Mouse (Mus musculus): ENCODE measurements around the gene A430078G23Rik. TPM values are rescaled to one million over a fixed set of nuclear protein-coding genes. Genes with fewer than 3 reads are reported as not detected.
"Not testable (repeated sequence)": the region's sequence is repeated elsewhere in the genome, so short reads cannot be mapped to it uniquely, and the experiment has no call there.

A430078G23Rik gene
- polyA plus RNA-seq, 1 experiment from 2014 or later: not detected

GRCm38 (mm10) chr8:3324253-3324652 is 29.0 kb upstream of the A430078G23Rik start:
- Histone ChIP-seq H3K4me3 (ENCODE audit: low read depth, low read length) (no peak overlapping the region), H3K9ac (ENCODE audit: low read length) (no peak overlapping the region), H3K27ac (ENCODE audit: low read depth, low read length) (no peak overlapping the region), H3K9me3 (ENCODE audit: control insufficient read depth, low read length) (no peaks in the 10 kb centered on the region), H3K36me3 (ENCODE audit: control insufficient read depth, insufficient read depth, low read length) (no peaks in the 10 kb centered on the region), H3K27me3 (ENCODE audit: control insufficient read depth, insufficient read depth, low read length) (no peaks in the 10 kb centered on the region), H3K4me2 (ENCODE audit: low read depth) (no peak overlapping the region), H3K4me1 (ENCODE audit: control insufficient read depth, insufficient read depth, low read length) (no peaks in the 10 kb centered on the region)
- 89% methylated on average over 2 of the region's 2 CpGs for WGBS
- ATAC-seq (ENCODE audit: insufficient read depth, low FRiP score, low TSS enrichment): no peak
- DNase-seq (ENCODE audit: low spot score): no peak

GRCm38 (mm10) chr8:3327056-3327455 is 26.2 kb upstream of the A430078G23Rik start:
- Histone ChIP-seq H3K9ac (ENCODE audit: low read length) (no peak overlapping the region), H3K36me3 (ENCODE audit: control insufficient read depth, insufficient read depth, low read length) (no peaks in the 10 kb centered on the region), H3K27me3 (ENCODE audit: control insufficient read depth, insufficient read depth, low read length) (no peaks in the 10 kb centered on the region), H3K27ac (ENCODE audit: low read depth, low read length) (no peak overlapping the region), H3K4me3 (ENCODE audit: low read depth, low read length) (no peak overlapping the region), H3K9me3 (ENCODE audit: control insufficient read depth, low read length) (no peaks in the 10 kb centered on the region), H3K4me1 (ENCODE audit: control insufficient read depth, insufficient read depth, low read length) (no peaks in the 10 kb centered on the region), H3K4me2 (ENCODE audit: low read depth) (no peak overlapping the region)
- 83% methylated on average over 1 of the region's 1 CpGs for WGBS
- ATAC-seq (ENCODE audit: insufficient read depth, low FRiP score, low TSS enrichment) (no peak), DNase-seq (ENCODE audit: low spot score) (no peak)

- H3K36me3 ChIP-seq (ENCODE audit: control insufficient read depth, insufficient read depth, low read length): no peaks in the 10 kb centered on the region
- 84% methylated on average over 8 of the region's 8 CpGs for WGBS
Observed at GRCm38 (mm10) chr8:3327538-3328245, 25.5 kb upstream of the A430078G23Rik start.

GRCm38 (mm10) chr8:3330662-3331061 is 22.6 kb upstream of the A430078G23Rik start:
- no peaks in the 10 kb centered on the region for H3K27me3 ChIP-seq (ENCODE audit: control insufficient read depth, insufficient read depth, low read length)

More at GRCm38 (mm10) chr8:3327538-3328245, 25.5 kb upstream of the A430078G23Rik start:
- no peak overlapping the region for H3K9ac ChIP-seq (ENCODE audit: low read length)
- H3K27ac ChIP-seq (ENCODE audit: low read depth, low read length): no peak overlapping the region
- H3K27me3 ChIP-seq (ENCODE audit: control insufficient read depth, insufficient read depth, low read length): no peaks in the 10 kb centered on the region
- ATAC-seq (ENCODE audit: insufficient read depth, low FRiP score, low TSS enrichment) (no peak), DNase-seq (ENCODE audit: low spot score) (no peak)
- H3K9me3 ChIP-seq (ENCODE audit: control insufficient read depth, low read length): no peaks in the 10 kb centered on the region
- no peak overlapping the region for H3K4me2 ChIP-seq (ENCODE audit: low read depth)
- H3K4me3 ChIP-seq (ENCODE audit: low read depth, low read length): no peak overlapping the region
- H3K4me1 ChIP-seq (ENCODE audit: control insufficient read depth, insufficient read depth, low read length): no peaks in the 10 kb centered on the region

GRCm38 (mm10) chr8:3331692-3332091 is 21.5 kb upstream of the A430078G23Rik start:
- H3K9me3 ChIP-seq (ENCODE audit: control insufficient read depth, low read length): no peaks in the 10 kb centered on the region
- H3K4me1 ChIP-seq (ENCODE audit: control insufficient read depth, insufficient read depth, low read length): no peaks in the 10 kb centered on the region
- ATAC-seq (ENCODE audit: insufficient read depth, low FRiP score, low TSS enrichment): no peak
- H3K9ac ChIP-seq (ENCODE audit: low read length): no peak overlapping the region
- no peak for DNase-seq (ENCODE audit: low spot score)
- H3K36me3 ChIP-seq (ENCODE audit: control insufficient read depth, insufficient read depth, low read length): no peaks in the 10 kb centered on the region
- 76% methylated on average over 2 of the region's 2 CpGs for WGBS
- no peak overlapping the region for H3K4me3 ChIP-seq (ENCODE audit: low read depth, low read length)
- H3K4me2 ChIP-seq (ENCODE audit: low read depth): no peak overlapping the region
- H3K27ac ChIP-seq (ENCODE audit: low read depth, low read length): no peak overlapping the region
- H3K27me3 ChIP-seq (ENCODE audit: control insufficient read depth, insufficient read depth, low read length): no peaks in the 10 kb centered on the region

More at GRCm38 (mm10) chr8:3330662-3331061, 22.6 kb upstream of the A430078G23Rik start:
- ATAC-seq (ENCODE audit: insufficient read depth, low FRiP score, low TSS enrichment) (no peak), DNase-seq (ENCODE audit: low spot score) (no peak)
- WGBS: 55% methylated on average over 6 of the region's 6 CpGs
- H3K4me2 ChIP-seq (ENCODE audit: low read depth): no peak overlapping the region
- no peak overlapping the region for H3K4me3 ChIP-seq (ENCODE audit: low read depth, low read length)
- no peaks in the 10 kb centered on the region for H3K36me3 ChIP-seq (ENCODE audit: control insufficient read depth, insufficient read depth, low read length)
- H3K4me1 ChIP-seq (ENCODE audit: control insufficient read depth, insufficient read depth, low read length): no peaks in the 10 kb centered on the region
- no peak overlapping the region for H3K9ac ChIP-seq (ENCODE audit: low read length)
- H3K9me3 ChIP-seq (ENCODE audit: control insufficient read depth, low read length): no peaks in the 10 kb centered on the region
- no peak overlapping the region for H3K27ac ChIP-seq (ENCODE audit: low read depth, low read length)

GRCm38 (mm10) chr8:3335881-3336280 is 17.3 kb upstream of the A430078G23Rik start:
- Histone ChIP-seq H3K4me2 (ENCODE audit: low read depth) (no peak overlapping the region), H3K9ac (ENCODE audit: low read length) (no peak overlapping the region), H3K27ac (ENCODE audit: low read depth, low read length) (no peak overlapping the region), H3K9me3 (ENCODE audit: control insufficient read depth, low read length) (no peaks in the 10 kb centered on the region), H3K4me3 (ENCODE audit: low read depth, low read length) (no peak overlapping the region), H3K27me3 (ENCODE audit: control insufficient read depth, insufficient read depth, low read length) (no peaks in the 10 kb centered on the region), H3K36me3 (ENCODE audit: control insufficient read depth, insufficient read depth, low read length) (no peaks in the 10 kb centered on the region), H3K4me1 (ENCODE audit: control insufficient read depth, insufficient read depth, low read length) (no peaks in the 10 kb centered on the region)
- ATAC-seq (ENCODE audit: insufficient read depth, low FRiP score, low TSS enrichment) (no peak), DNase-seq (ENCODE audit: low spot score) (no peak)
- 68% methylated on average over 1 of the region's 1 CpGs for WGBS

- DNase-seq (ENCODE audit: low spot score) (peak; percentile 43), ATAC-seq (ENCODE audit: insufficient read depth, low FRiP score, low TSS enrichment) (no peak; the same call in 1 of the 2 replicates)
- Histone ChIP-seq H3K4me1 (ENCODE audit: control insufficient read depth, insufficient read depth, low read length) (no peaks in the 10 kb centered on the region), H3K27me3 (ENCODE audit: control insufficient read depth, insufficient read depth, low read length) (no peaks in the 10 kb centered on the region), H3K9me3 (ENCODE audit: control insufficient read depth, low read length) (no peaks in the 10 kb centered on the region), H3K9ac (ENCODE audit: low read length) (no peak overlapping the region), H3K36me3 (ENCODE audit: control insufficient read depth, insufficient read depth, low read length) (no peaks in the 10 kb centered on the region), H3K27ac (ENCODE audit: low read depth, low read length) (no peak overlapping the region), H3K4me3 (ENCODE audit: low read depth, low read length) (no peak overlapping the region), H3K4me2 (ENCODE audit: low read depth) (no peak overlapping the region)
- 70% methylated on average over 9 of the region's 9 CpGs for whole genome bisulfite sequencing
Observed at GRCm38 (mm10) chr8:3336658-3337524, 16.3 kb upstream of the A430078G23Rik start.

- not testable (repeated sequence) for H3K4me2 ChIP-seq (ENCODE audit: low read depth); H3K4me1 ChIP-seq (ENCODE audit: control insufficient read depth, insufficient read depth, low read length); H3K27ac ChIP-seq (ENCODE audit: low read depth, low read length); H3K36me3 ChIP-seq (ENCODE audit: control insufficient read depth, insufficient read depth, low read length); H3K27me3 ChIP-seq (ENCODE audit: control insufficient read depth, insufficient read depth, low read length); H3K9ac ChIP-seq (ENCODE audit: low read length); ATAC-seq (ENCODE audit: insufficient read depth, low FRiP score, low TSS enrichment); H3K9me3 ChIP-seq (ENCODE audit: control insufficient read depth, low read length); H3K4me3 ChIP-seq (ENCODE audit: low read depth, low read length); DNase-seq (ENCODE audit: low spot score)
- WGBS: 83% methylated on average over 3 of the region's 3 CpGs
Observed at GRCm38 (mm10) chr8:3337525-3337824, 15.7 kb upstream of the A430078G23Rik start.

GRCm38 (mm10) chr8:3337971-3338370 is 15.2 kb upstream of the A430078G23Rik start:
- DNase-seq (ENCODE audit: low spot score): no peak
- ATAC-seq (ENCODE audit: insufficient read depth, low FRiP score, low TSS enrichment): no peak
- H3K4me2 ChIP-seq (ENCODE audit: low read depth): no peak overlapping the region
- H3K4me1 ChIP-seq (ENCODE audit: control insufficient read depth, insufficient read depth, low read length): no peaks in the 10 kb centered on the region
- no peak overlapping the region for H3K9ac ChIP-seq (ENCODE audit: low read length)
- H3K9me3 ChIP-seq (ENCODE audit: control insufficient read depth, low read length): no peaks in the 10 kb centered on the region
- no peak overlapping the region for H3K27ac ChIP-seq (ENCODE audit: low read depth, low read length)
- H3K4me3 ChIP-seq (ENCODE audit: low read depth, low read length): no peak overlapping the region
- no peaks in the 10 kb centered on the region for H3K27me3 ChIP-seq (ENCODE audit: control insufficient read depth, insufficient read depth, low read length)
- WGBS: 89% methylated on average over 10 of the region's 11 CpGs
- H3K36me3 ChIP-seq (ENCODE audit: control insufficient read depth, insufficient read depth, low read length): no peaks in the 10 kb centered on the region
